Mouse (Mus musculus): Measurements from ENCODE around the gene Wfikkn1.

Wfikkn1 gene

DNA sequence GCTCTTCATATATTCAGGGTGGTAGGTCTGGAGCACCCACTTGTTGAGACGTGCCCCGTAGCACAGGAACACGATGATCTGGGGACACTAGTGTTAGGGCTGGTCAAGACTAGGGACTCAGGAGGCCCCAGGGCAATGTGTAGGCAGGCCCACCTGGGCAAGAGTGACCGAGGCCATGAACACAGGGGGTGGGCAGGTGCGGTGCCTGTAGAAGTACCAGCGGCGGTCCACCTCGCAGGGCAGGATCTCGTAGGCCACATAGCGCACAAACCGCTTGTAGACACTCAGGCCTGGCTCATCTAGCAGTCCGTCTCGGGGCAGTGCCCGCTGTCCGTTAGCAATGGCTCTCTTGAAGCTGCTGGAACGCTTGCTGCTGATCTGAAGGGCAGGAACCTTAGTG is 44.8 kb downstream of the Wfikkn1 start:
- no peak for DNase-seq

DNA sequence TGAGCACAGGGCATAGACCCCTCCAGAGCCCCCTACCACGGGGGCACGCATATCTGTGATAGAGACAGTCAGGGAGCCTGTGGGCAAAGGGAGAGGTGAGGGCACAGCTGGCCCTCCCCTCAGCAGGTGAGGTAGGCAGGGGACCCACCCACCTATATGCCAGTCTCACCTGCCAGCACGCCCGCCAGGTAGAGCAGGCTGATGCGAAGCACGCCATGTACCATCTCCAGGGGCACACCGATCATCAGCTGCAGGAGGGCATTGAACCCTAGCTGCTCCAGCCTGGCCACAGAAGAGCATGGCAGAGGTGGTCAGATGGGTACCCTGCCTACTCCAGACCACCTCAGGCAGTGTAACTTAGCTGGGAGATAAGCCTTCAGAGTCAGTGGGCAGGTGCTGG is 45.4 kb downstream of the Wfikkn1 start:
- DNase-seq, result no peak

DNA sequence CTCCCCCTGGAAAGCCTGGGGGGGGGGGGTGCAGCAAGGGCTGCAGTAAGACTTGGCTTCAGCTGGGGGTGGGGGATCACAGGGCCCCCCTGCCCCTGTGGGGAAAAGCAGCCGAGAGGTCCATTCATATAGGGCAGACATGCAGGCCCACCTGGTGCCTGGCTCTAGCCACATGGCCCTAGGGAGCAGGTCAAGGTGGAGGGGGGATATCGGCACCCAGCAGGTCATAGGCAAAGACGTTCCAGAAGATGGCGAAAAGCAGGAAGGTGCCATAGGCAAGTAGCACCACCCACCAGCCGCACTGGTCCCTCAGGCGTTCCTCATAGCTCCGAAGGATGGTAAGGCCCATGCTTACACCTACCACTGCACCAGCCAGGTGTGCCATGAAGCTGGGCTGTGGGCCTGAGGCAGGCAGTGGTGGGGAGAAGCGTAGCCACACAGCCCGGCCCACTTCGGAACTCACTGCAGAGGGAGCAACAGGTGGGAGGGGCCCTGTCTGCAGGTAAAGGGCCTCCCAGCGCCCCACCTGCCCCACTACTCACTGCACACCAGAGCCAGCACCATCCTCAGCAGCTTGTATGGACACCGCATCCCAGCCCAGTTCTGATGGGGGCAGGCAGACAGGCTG is 45.9 kb downstream of the Wfikkn1 start:
- DNase-seq, result no peak

DNA sequence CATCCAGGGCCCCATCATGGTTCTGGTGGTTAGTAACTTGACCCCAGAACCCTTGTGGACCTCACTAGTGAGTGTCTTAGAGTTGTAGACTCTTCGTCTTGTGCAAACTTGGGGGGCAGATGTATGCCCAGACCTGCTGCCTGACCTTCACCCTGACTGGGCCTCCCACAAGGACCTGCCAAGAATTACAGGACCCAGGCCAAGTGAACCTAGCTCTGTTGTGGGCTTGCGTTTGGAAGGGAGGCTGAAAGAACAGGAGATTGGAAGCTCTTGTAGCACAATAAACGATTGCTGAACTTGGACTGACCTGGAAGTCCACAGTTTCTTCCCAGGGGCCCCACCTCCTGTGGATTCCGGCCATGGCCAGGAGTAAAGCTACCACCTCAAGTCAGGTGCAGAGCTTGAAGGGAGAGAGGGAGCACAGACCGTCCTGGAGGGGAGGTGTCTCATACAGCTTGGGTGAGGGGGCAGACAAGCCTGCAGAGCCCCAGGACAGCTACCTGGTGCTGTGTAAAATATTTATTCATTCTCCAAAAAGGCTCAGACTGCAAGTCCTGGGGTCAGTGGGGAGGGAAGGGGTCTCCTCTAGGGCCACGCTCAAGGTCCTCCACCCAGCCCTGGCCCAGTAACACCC is 46.6 kb downstream of the Wfikkn1 start:
- DNase-seq, result no peak

DNA sequence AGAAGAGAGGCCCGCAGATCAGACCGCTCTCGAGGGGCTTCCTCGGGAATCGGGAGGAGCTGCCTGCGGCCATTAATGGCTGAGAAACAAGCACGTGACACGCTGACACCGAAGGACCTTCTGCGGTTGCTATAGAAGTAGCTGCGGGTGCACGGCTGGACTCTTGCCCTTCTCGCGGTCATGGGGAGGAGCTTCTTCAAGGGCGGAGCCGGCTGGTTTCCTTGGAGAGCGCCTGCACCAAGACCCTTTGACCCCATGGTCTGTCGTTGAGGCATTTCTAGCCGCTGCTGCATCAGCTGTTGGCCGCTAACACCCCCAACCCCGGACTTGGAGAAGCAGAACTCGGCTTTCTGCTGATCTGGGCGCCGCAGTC is 47.4 kb downstream of the Wfikkn1 start, which contains the start of gene Stub1:
TSS of gene Stub1 (minus strand) at position 114 of the 373 bp plus-strand sequence.
- no peak for DNase-seq

DNA sequence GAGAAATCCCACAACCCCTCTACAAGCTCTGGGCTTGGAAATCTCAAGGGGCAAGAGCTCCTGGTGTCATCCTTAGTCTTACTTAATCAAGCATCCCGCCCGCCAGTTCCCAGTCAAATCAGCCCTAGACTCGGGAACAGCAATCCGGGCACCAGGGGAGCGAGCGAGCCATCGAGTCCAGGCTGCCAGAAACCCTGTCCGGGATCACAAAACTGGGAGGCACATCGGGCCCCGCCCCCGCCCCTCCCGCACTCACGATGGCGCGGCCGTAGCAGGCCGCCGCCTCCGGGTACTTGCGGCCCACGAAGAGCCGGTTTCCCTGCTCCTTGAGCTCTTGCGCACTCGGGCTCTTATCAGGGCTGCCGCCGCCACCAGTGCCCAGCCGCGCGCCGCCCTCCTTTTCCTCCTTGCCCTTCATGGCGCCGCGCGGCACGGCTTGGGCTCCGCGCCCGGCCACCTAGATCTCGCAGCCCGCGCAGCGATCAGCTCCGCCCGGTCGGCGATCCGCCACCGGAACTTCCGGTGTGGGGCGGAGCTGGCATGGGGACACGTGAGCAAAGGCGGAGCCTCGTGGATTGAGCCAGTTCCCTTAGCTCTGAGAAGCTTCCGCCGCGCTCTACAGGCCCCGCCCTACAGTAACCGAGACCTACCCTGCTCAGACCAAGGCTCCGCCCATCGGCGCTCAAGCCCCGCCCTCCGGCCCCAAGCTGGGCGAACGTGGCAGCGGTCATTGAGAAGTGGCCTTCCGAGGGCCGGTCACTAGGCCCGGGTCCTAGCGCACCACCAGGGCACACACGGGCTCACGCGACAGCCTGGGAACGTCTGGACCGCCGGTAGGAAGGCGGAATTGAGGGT is 48.0 kb downstream of the Wfikkn1 start:
- DNase-seq, result peak; percentile 98

DNA sequence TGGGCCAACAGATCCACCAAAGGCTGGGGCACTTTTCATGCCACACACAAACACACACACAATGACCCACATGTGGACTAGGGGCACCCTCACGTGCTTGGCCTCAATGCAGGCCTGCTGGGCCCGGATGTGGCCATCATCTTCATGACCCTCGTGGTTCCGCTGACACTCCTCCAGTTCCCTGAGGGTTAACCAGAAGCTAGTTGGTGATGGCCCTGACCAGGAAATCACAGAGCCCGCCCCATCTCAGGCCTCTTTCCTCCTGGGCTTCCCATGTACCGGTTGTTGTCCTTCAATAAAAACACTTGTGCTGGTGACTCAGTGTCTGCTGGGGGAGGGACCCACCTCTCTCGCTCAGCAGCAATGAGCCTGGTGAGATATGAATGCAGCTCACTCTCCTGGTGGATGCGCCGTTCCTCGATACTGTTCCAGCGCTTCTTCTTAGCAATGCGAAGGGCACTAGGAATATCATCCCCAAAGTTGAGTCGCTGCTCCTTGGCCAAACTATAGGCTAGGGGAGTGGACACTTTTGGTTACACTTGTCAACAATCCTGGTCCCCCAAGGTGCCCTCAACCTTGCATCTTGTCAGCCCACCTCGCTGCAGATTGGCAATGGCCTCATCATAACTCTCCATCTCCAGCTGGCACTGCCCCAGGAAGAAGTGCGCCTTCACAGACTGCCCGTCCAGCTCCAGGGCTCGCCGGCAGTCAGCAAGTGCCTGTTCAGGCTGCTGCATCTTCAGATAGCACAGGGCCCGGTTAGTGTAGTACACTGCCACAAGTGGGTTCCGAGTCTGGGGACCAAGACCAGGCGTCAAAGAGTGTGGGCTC is 49.0 kb downstream of the Wfikkn1 start:
- no peak for DNase-seq

DNA sequence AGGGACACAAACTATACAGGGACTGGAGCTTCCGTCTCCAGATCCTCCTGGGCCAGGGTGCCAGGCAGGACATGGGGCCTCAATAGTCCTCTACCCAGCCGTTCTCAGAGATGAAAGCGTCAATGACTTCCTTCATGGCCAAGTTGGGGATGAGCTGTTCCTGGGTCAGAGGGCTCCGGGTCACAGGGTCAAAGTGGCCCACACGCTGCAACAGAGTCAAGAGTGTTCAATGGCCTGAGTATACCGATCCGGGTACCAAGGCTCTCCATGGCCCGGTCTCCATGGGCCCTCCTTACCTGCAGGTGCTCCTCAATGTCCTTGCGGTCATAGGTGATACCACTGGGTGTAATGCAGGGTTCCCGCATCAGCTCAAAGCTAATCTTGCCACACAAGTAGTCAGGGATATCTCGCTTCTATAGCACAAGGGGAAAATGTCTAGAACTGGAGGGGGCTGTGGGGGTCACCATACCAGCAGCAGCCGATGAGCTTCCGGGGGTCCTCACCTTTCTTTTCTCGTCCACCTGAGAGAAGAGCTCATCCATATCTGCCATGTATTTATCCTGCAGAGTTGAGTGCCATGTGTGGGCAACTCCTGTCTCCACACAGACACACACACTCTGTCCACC is 49.7 kb downstream of the Wfikkn1 start:
- DNase-seq, result no peak

DNA sequence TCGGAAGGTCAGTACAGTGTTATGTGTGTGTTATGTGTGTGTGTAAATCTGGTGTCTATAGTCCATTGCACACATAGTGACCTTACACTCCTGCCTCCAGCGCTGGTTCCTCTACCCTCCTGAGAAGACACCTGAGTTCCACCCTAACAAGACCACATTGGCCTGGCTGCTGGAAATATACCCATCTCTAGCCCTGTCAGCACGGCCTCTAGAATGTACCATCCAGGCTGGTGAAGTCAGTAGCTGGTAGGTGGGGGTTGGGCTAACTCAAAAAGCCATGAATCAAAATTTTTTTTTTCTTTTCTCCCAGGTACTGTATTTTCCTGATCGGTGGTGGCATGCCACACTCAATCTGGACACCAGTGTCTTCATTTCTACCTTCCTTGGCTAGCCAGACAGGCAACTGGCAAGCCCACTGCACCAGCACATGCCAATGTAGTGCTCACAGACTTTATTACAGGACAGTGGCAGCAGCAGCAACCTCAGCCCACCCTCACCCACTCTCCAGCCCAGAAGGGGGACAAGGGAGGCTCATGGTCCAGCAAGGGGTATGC is 50.4 kb downstream of the Wfikkn1 start:
- no peak for DNase-seq

DNA sequence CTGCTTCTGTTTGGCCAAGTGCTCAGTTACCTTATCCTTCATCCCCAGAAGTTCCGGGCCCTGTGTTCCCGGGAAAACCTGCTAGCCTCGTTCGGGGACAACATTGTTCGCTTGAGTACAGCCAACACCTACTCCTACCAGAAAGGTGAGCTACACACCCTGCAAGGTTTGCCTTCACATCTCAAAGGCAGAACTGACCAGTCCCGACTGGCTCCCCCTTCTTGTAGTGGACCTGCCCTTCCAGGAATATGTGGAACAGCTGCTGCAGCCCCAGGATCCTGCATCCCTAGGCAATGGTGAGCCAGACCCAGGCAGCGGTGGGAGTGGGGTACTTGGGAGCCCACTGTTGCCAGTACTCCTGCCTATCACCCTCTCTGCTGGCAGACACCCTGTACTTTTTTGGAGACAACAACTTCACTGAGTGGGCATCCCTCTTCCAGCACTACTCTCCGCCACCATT is 51.1 kb downstream of the Wfikkn1 start:
- DNase-seq, result no peak

DNA sequence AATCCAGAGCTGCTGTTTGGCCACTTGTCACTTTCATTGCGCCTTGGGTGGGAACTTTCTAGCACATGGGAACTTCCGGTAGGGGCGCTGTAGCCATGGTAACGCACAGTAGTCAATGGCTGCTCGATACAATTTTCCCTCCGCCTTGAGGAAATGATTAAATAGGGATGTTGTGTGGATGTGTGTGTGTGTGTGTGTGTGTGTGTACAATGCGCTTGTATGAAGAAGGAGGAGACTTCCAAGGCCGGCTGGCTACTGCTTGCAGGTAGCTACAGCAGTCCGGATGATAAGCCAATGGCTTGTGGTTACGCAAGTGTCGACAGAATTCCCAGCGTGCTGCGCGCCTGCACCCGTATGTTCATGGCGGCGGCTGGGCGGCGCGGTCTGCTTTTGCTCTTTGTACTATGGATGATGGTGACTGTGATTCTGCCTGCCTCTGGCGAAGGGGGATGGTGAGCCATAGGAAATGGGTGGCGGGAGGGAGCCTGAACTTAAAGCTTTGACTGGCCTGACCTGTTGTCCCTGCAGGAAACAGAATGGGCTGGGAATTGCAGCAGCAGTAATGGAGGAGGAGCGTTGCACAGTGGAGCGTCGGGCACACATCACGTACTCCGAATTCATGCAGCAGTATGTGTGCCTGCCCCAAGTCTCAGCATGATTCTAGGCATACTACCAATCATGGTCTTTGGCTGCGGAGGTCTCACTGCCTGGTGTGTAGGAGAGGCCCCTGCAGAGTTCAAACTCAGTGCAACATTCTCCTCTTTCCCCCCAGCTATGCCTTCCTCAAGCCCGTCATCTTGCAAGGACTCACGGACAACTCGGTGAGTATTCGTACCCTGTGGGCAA is 51.7 kb downstream of the Wfikkn1 start, which contains the start of gene Jmjd8:
TSS of gene Jmjd8 (plus strand) at position 156 of the 846 bp plus-strand sequence.
- peak; percentile 70 to 71 for DNase-seq

DNA sequence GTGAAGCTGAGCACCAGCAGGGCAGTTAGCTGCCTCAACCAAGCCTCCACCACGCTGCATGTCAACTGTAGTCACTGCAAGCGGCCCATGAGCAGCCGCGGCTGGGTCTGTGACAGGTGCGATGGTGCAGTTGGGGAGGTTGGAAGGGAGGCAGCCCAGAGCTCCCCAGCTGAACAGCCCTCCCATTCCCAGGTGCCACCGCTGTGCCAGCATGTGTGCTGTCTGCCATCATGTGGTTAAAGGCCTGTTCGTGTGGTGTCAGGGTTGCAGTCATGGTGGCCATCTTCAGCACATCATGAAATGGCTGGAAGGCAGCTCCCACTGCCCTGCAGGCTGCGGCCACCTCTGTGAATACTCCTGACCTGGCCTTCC is 52.4 kb downstream of the Wfikkn1 start:
- no peak for DNase-seq

Data from B cell, adult 2 months (primary cell).